ENCODE assay signal across 15 mouse cellular contexts in the genomic region with DNA sequence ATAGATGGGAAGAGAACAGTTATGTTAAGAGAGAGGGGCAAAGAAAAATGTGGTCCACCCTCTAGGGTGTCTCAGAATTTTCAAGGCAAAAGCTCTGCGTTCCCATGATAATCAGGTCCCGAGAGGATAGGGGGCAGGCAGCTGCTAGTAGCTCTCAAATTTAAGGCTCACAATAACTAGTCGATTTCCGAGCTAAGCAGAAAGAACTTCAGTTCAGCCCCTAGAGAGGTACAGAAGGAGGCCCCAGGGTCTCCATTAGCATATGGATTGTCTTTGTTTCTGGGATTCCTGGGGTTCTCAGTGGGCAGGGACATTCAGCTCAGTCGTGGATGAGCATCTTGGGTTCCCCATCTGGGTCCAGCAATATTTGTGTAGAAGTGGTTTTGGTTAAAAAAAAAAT.
"Had no signal": no experiment of that assay in that cellular context is flagged by ENCODE, and none has a peak within 500 bp of the region (broad histone marks: within the 10 kb centered on the region; RNA-seq: fewer than 3 reads in every experiment).

No protein-coding gene starts in this region.

- H3K4me1 ChIP-seq: liver, embryonic 12.5 days had no signal

- ATAC-seq: liver, embryonic 12.5 days had no signal

- H3K9me3 ChIP-seq: limb, embryonic 15.5 days; liver, embryonic 12.5 days; neural tube, embryonic 15.5 days had no signal

- H3K4me2 ChIP-seq: limb, embryonic 15.5 days; liver, embryonic 12.5 days; lung, embryonic 14.5 days; neural tube, embryonic 15.5 days had no signal

- H3K36me3 ChIP-seq: limb, embryonic 15.5 days; liver, embryonic 12.5 days; neural tube, embryonic 15.5 days had no signal

- H3K9ac ChIP-seq: limb, embryonic 15.5 days; liver, embryonic 12.5 days; lung, embryonic 14.5 days; neural tube, embryonic 15.5 days had no signal

- H3K4me3 ChIP-seq: limb, embryonic 15.5 days; liver, embryonic 12.5 days; myocyte; neural tube, embryonic 15.5 days had no signal

- H3K27me3 ChIP-seq: limb, embryonic 15.5 days had no signal

- DNase-seq: kidney, adult 9 months; kidney, postnatal 36 days; layer of hippocampus, adult 9-11 months; layer of hippocampus, postnatal 36 days; lung, embryonic 14.5 days; lung, postnatal 10 days; lung, postnatal 4 days; right cerebral cortex, adult 18-20 months; right cerebral cortex, postnatal 25 days; thymus, postnatal 36 days had no signal

- H3K27ac ChIP-seq: kidney, postnatal 0 days; limb, embryonic 15.5 days; liver, embryonic 12.5 days; neural tube, embryonic 15.5 days had no signal
